Mouse (Mus musculus) kidney, adult 2 months (tissue): Measurements from ENCODE around the gene Upk3bl.

ENCODE experiments used
- CTCF ChIP-seq: fragments of 200-500 bp; conservative IDR thresholded peaks from 2 replicates; pipeline ENCODE4 v1.5.1; 2011; ENCODE audit warnings: low read depth, mild to moderate bottlenecking, control low read depth, low read length, moderate library complexity, mixed read lengths; ENCODE audit not compliant: insufficient read depth, insufficient read length
- POLR2A ChIP-seq: fragments of 200-500 bp; IDR thresholded peaks from one replicate; pipeline ENCODE4 v1.6.1; 2011; ENCODE audit warnings: low read depth, low read length, control low read depth

DNA sequence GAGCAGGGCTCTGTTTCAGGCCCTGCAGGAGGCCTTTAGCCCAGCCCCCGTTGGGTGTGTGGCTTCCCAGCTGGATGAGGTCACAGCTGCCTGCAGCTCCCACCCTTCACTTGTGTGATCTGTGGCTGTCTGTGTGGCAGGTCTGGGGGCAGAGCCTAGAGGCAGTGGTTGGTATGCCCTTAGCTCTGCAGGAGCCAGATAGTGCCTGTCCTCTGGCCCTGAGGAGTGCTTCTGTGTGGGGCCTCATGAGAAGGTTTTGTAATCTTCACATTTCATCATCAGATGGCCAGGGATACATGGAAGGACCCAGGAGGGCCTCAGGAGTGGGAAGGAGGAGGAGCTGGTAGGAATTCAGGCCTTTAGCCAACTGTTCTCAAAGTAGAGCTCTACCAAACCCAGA, 34.4 kb upstream of the Upk3bl start:
- TF ChIP-seq CTCF (no peak), POLR2A (no peak)
